Mouse (Mus musculus) layer of hippocampus, adult 9-10 months (tissue): Measurements from ENCODE around the gene Derl3.
"Not testable (repeated sequence)": the region's sequence is repeated elsewhere in the genome, so short reads cannot be mapped to it uniquely, and the experiment has no call there.

Source experiments
- DNase-seq: peaks from one replicate; pipeline ENCODE4 v3.0.0; 2022; ENCODE audit warnings: low spot score

Derl3 gene

GRCm38 (mm10) chr10:75872915-75873542, 20.2 kb upstream of the Derl3 start:
- DNase-seq = peak; percentile 89

- no peak for DNase-seq
Measured at GRCm38 (mm10) chr10:75873543-75874170, 19.6 kb upstream of the Derl3 start.

- DNase-seq = no peak
Measured at GRCm38 (mm10) chr10:75878836-75879235, 14.4 kb upstream of the Derl3 start.

- DNase-seq = no peak
Measured at GRCm38 (mm10) chr10:75880351-75880750, 12.9 kb upstream of the Derl3 start.

GRCm38 (mm10) chr10:75880771-75881577, 12.2 kb upstream of the Derl3 start:
- no peak for DNase-seq

- no peak for DNase-seq
Measured at GRCm38 (mm10) chr10:75881578-75882432, 11.4 kb upstream of the Derl3 start.

GRCm38 (mm10) chr10:75882433-75883231, 10.6 kb upstream of the Derl3 start:
- DNase-seq = no peak

GRCm38 (mm10) chr10:75883232-75883552, 10.0 kb upstream of the Derl3 start:
- DNase-seq = no peak

- DNase-seq = no peak
Measured at GRCm38 (mm10) chr10:75884742-75885141, 8.5 kb upstream of the Derl3 start.

GRCm38 (mm10) chr10:75887504-75887903, 5.7 kb upstream of the Derl3 start:
- DNase-seq = not testable (repeated sequence)

GRCm38 (mm10) chr10:75889406-75890153, 3.6 kb upstream of the Derl3 start:
- DNase-seq = no peak

- DNase-seq = no peak
Measured at GRCm38 (mm10) chr10:75894601-75895000, 1.4 kb downstream of the Derl3 start.

- no peak for DNase-seq
Measured at GRCm38 (mm10) chr10:75895730-75896129, 2.5 kb downstream of the Derl3 start.

GRCm38 (mm10) chr10:75896208-75896607, 3.0 kb downstream of the Derl3 start:
- DNase-seq = no peak

GRCm38 (mm10) chr10:75897373-75897772, 4.2 kb downstream of the Derl3 start:
- DNase-seq = no peak

GRCm38 (mm10) chr10:75898039-75898564, 4.9 kb downstream of the Derl3 start:
- no peak for DNase-seq

GRCm38 (mm10) chr10:75898846-75899245, 5.6 kb downstream of the Derl3 start:
- no peak for DNase-seq

- DNase-seq = no peak
Measured at GRCm38 (mm10) chr10:75904391-75904790, 11.2 kb downstream of the Derl3 start.

- no peak for DNase-seq
Measured at GRCm38 (mm10) chr10:75906882-75907281, 13.7 kb downstream of the Derl3 start.

GRCm38 (mm10) chr10:75910698-75911097, 17.5 kb downstream of the Derl3 start:
- DNase-seq = no peak
